Mouse (Mus musculus) left cerebral cortex, postnatal 36 days (tissue): ENCODE data around the gene Milr1. TPM values are rescaled to one million over a fixed set of nuclear protein-coding genes. Genes with fewer than 3 reads are reported as not detected.
"Not testable (repeated sequence)": the region's sequence is repeated elsewhere in the genome, so short reads cannot be mapped to it uniquely, and the experiment has no call there.

ENCODE experiments used
- DNase-seq, 2 experiments: peaks; one replicate each; pipeline ENCODE4 v3.0.0; 2021 to 2022; ENCODE audit warnings: low spot score in 2 of 2, mixed read lengths in 1 of 2
- intact Hi-C: fragments of 180-260 bp; cut with DNase I; formaldehyde crosslinking; loops from one replicate; pipeline ENCODE4 v1.15.1; 2025
- total RNA-seq, 2 experiments: library from RNA; stranded (reverse); gene quantifications; 2 replicates each; pipeline ENCODE4 v1.2.3; 2021

Gene Milr1
- total RNA-seq, 2 experiments from 2014 or later, result 0.25 TPM; not detected in 1

- intact Hi-C loops, result no loop called here
- no peak for DNase-seq
Measured at GRCm38 (mm10) chr11:106728402-106729366, 22.3 kb upstream of the Milr1 start.

DNA sequence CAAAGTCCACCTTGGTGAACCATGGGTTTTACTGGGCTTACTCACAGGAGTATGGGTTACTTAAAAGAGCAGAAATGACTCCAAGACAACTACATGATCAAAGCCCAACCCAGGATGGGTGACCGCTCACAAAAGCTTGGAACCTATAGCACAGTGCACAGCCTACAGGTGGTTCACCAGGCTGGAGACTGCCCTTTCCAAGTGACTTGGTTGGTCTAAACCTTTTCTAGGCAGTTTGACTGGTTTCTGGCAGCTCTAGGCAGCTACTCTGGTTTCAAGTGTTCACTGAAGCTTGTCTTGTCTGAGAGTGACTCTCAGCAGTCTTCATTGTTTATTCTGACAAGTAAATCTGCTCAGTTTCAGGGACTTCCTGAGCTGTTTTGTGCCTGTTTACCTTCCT lies 21.4 kb upstream of the Milr1 start:
- intact Hi-C loops, result no loop called here
- DNase-seq, result no peak

- intact Hi-C loops, result no loop called here
- DNase-seq, result no peak
Measured at GRCm38 (mm10) chr11:106730714-106731113, 20.3 kb upstream of the Milr1 start.

DNA sequence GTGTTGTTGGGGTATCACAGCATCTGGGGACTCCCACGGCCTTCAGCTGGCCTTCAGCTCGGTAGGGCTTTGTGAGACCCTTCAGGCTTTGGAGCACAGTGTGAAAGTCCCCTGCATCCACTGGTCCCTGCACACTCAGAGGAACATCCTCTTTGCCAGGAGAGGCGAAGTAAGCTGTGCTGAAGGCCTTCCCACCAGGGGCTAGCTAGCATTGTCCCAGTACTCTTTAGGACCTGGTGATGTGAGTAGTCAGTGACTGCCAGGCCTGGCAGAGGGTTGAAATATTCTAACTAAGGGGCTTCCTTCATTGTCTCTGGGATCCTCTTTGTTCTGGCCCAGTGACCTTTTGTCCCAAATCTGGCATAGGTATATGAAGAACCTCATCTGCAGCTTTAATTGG lies 14.4 kb upstream of the Milr1 start:
- intact Hi-C loops, result loop anchor here (5.0 kb wide), 1 partner anchor 54 kb away; no protein-coding TSS in a partner anchor
- no peak for DNase-seq

GRCm38 (mm10) chr11:106737178-106737621 lies 13.8 kb upstream of the Milr1 start:
- intact Hi-C loops, result loop anchor here (5.0 kb wide), 1 partner anchor 55 kb away; no protein-coding TSS in a partner anchor
- peak; percentile 23 to 29 for DNase-seq

- no peak for DNase-seq
- intact Hi-C loops, result loop anchor here (5.0 kb wide), 1 partner anchor 57 kb away; no protein-coding TSS in a partner anchor
Measured at GRCm38 (mm10) chr11:106739116-106739515, 11.9 kb upstream of the Milr1 start.

DNA sequence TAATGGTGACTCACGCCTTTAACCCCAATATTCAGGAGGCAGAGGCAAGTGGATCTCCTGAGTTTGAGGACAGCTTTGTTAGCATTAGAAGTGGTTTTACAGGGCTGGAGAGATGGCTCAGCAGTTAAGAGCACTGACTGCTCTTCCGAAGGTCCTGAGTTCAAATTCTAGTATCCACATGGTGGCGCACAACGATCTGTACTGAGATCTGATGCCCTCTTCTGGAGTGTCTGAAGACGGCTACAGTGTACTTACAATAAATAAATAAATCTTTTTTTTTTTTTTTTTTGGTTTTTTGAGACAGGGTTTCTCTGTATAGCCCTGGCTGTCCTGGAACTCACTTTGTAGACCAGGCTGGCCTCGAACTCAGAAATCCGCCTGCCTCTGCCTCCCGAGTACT lies 10.3 kb upstream of the Milr1 start:
- intact Hi-C loops, result loop anchor here (10.0 kb wide), 1 partner anchor 326 kb away; no protein-coding TSS in a partner anchor
- DNase-seq, result not testable (repeated sequence)

DNA sequence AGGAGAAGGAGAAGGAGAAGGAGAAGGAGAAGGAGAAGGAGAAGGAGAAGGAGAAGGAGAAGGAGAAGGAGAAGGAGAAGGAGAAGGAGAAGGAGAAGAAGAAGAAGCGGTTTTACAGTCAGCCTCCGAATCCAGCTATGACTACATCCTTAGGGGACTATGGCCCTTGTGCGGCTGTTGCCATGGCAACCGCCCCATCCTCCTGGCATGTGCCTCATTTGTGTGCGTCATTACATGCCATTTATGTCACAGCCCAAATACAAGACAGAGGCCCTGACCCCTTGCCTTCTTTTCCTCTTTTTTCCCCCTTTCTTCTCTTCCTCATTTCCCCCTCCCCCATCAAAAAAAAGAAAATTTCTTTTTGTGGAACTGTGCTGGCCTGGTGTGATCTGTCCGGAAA lies 9.8 kb upstream of the Milr1 start:
- no peak for DNase-seq

DNA sequence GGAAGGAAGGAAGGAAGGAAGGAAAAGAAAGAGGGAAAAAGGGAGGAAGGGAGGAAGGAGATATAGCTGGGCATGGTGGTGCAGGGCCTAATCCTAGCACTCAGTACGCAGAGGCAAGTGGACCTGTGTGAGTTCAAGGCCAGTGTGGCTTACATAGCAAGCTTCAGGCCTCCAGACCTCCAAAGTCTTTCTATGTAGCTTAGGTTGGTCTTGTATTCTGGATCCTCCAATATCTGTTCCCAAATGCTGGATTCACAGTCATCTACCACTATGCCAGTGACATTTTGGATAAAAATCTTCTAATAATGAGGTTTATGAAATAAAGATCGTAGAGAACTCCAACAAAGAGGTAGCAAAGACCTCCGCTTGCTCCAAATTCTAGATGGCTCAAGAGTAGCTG lies 9.2 kb upstream of the Milr1 start:
- intact Hi-C loops, result loop anchor here (1.0 to 10.0 kb wide), 2 partner anchors 94 to 327 kb away; no protein-coding TSS in a partner anchor

More for the DNA sequence above, 9.8 kb upstream of the Milr1 start:
- intact Hi-C loops, result loop anchor here (10.0 kb wide), 1 partner anchor 326 kb away; no protein-coding TSS in a partner anchor

DNA sequence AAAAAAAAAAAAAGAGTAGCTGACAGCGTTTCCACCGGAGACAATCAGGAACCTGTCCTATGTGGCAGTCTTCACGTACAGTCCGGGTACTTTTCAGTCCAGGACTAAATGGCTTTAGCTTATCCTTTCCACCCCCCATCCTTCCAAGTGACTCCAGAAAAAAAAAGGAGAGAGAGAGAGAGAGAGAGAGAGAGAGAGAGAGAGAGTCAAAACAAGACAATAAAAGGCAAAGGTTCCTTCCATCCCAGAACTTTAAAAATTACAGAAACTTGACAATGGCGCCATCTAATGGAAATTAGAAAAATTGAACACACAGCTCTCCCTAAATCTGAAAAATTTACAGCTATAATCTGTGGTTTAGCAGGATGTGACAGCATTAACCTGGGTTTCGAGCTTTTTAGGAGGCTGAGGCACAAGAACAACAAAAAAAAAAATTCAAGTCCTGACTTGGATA lies 8.6 kb upstream of the Milr1 start:
- intact Hi-C loops, result loop anchor here (1.0 to 10.0 kb wide), 2 partner anchors 94 to 328 kb away; no protein-coding TSS in a partner anchor
- DNase-seq, result no peak

More for the DNA sequence above, 9.2 kb upstream of the Milr1 start:
- no peak for DNase-seq

- DNase-seq, result no peak
- intact Hi-C loops, result loop anchor here (5.0 to 10.0 kb wide), 2 partner anchors 233 to 330 kb away; no protein-coding TSS in a partner anchor
Measured at GRCm38 (mm10) chr11:106744949-106745348, 6.1 kb upstream of the Milr1 start.

DNA sequence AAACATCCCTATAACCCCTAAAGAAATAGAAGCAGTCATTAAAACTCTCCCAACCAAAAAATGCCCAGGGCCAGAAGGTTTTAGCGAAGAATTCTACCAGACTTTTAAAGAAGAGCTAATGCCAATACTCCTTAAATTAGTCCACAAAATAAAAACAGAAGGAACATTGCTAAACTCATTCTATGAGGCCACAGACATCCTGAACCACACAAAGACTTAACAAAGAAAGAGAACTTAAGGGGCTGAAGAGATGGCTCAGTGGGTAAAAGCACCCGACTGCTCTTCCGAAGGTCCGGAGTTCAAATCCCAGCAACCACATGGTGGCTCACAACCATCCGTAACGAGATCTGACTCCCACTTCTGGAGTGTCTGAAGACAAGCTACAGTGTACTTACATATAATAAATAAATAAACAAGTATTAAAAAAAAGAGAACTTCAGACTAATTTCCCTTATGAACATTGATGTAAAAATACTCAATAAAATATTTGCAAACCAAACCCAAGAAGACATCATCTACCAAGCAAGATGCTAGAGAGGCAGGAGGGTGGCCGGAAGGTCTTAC lies 1.4 kb upstream of the Milr1 start:
- not testable (repeated sequence) for DNase-seq
- intact Hi-C loops, result loop anchor here (5.0 to 10.0 kb wide), 2 partner anchors 237 to 335 kb away; no protein-coding TSS in a partner anchor

- intact Hi-C loops, result no loop called here
- DNase-seq, result no peak
Measured at GRCm38 (mm10) chr11:106750121-106750751, 790 bp upstream of the Milr1 start, which contains the start of gene Pecam1. Gene Pecam1, minus strand, starts transcription at chr11:106750628.

DNA sequence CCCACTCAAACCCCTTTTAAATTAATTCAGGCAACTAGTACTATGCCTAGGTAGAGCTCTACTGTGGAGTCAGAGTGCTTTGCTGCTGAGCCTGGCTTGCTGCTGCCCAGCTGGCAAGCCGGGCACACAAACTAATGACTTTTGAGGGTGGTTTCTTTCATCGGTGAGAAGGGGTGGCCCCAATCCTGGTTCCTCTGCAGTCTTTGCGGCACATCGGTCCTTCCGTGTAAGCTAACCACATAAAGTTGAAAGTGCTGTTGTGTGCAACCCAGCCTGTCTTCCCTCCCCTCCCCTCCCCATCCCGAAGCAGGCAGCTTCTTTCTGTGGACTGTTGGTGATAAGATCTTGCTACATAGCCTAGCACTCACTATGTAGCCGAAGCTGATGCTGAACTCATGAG lies 1.1 kb downstream of the Milr1 start:
- DNase-seq, result no peak
- intact Hi-C loops, result no loop called here

DNA sequence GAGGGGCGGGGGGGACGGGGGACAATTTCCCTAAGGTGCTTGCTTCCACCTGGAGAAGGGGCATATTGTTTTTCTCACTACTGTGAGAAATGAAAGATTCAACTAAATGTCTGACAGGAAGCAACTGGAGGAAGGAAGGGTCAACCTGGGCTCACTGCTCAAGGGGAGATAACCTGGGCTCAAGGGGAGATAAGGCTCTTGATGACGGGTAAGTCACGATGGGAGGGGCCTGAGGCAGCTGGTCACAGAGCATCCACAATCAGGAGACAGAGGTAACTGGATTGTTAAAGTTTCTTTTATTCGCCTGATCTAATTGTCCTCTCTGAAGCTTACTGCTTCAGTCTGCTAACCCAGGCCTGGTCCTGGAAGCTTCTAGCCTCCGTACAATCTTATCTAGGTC lies 2.3 kb downstream of the Milr1 start:
- DNase-seq, result no peak
- intact Hi-C loops, result no loop called here

DNA sequence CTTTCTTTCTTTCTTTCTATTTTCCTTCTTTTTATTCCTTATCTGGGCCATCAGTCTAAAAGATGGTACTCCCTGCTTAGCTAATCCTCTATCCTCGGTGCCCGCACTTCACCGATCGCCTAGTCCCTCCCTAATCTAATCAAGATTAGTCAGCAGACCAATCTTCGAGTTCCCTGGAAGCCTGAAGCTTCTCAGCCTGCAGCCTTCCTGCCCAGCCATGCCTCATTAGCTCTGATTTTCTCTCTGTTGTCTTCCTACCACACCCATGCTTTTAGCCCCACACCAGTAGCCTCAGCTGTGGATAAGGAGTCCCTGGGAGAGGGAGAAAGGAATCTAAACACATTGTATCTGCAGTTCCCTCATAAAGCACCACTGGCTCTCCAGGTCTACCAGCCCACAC lies 4.6 kb downstream of the Milr1 start:
- intact Hi-C loops, result no loop called here

GRCm38 (mm10) chr11:106759028-106759427 lies 8.0 kb downstream of the Milr1 start:
- intact Hi-C loops, result no loop called here

More for the DNA sequence above, 4.6 kb downstream of the Milr1 start:
- no peak for DNase-seq

DNA sequence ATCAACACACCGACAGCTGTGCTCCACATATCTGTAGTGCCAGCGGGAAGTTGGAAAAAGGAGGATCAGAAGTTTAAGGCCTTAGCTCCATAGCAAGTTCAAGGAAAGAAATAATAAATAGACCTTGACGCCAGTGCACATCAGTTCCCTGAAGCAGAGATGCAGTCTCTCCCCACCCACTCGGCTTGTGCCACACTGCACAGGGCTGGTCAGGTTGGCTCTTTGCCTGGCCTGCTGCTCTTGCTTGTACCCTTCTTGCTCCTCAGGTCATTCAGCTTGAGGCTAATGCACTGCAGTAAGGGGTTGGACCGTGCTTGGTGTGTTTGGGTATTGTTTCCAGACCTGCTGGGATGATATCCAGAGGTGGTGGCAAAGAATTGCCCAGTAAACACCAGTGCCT lies 9.5 kb downstream of the Milr1 start:
- intact Hi-C loops, result no loop called here

More at GRCm38 (mm10) chr11:106759028-106759427, 8.0 kb downstream of the Milr1 start:
- no peak for DNase-seq

DNA sequence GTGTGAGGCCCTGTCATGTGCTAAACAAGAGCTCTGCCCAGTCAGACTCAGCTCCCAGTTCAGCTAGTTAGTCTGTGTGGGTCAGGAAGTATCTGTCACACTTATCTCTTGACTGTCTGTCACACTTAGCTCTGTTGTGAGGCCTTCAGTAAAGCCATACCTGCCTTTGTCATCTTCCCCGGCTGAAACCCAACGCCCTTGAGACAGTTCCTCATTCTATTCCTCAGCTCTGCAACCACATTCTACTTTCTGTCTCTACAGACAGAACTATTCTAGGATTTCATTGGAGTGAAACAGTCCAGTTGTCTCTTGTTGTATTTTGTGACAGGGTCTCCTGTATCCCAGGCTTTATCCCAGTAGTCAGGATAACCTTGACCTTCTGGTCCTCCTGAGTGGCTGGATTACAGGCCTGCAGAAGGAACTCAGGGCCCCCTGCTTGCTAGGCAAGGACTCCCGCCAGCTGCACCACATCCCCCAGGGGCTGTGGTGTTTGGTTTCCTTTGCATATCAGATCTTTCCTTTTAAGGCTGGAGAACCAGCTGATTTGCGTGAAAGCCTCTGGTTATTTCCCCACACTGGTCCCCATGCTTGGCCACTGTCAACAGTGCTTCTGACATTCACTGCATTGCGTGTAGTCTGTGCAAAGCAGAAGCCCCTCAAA lies 11.2 kb downstream of the Milr1 start:
- intact Hi-C loops, result no loop called here
- DNase-seq, result no peak

More for the DNA sequence above, 9.5 kb downstream of the Milr1 start:
- DNase-seq, result no peak
